Mouse (Mus musculus) neural tube, embryonic 15.5 days (tissue): ENCODE measurements around the gene Chst10. TPM values are rescaled to one million over a fixed set of nuclear protein-coding genes. Genes with fewer than 3 reads are reported as not detected.

Source experiments
- ATAC-seq: fragments of 200-750 bp; cut with Nextera tagmentation; 2 replicates; pipeline ENCODE4 v1.8.0; 2017; ENCODE audit warnings: mild to moderate bottlenecking, moderate TSS enrichment, moderate library complexity; ENCODE audit not compliant: low FRiP score
- H3K27ac ChIP-seq: fragments of 300-500 bp; sonication (generic); replicated peaks from 2 replicates; pipeline ENCODE4 v1.5.1; 2015; ENCODE audit warnings: mild to moderate bottlenecking, inconsistent platforms
- H3K27me3 ChIP-seq: fragments of 300-500 bp; sonication (generic); replicated peaks from 2 replicates; pipeline ENCODE4 v1.6.1; 2015; ENCODE audit warnings: inconsistent platforms
- H3K36me3 ChIP-seq: fragments of 300-500 bp; sonication (generic); 2 replicates; pipeline ENCODE4 v1.6.1; 2015; ENCODE audit warnings: inconsistent platforms
- H3K4me1 ChIP-seq: fragments of 300-500 bp; sonication (generic); 2 replicates; pipeline ENCODE4 v1.6.1; 2015; ENCODE audit warnings: inconsistent platforms
- H3K4me2 ChIP-seq: fragments of 300-500 bp; sonication (generic); 2 replicates; pipeline ENCODE4 v1.6.1; 2015; ENCODE audit warnings: inconsistent platforms, mild to moderate bottlenecking, moderate library complexity
- H3K4me3 ChIP-seq: fragments of 300-500 bp; sonication (generic); replicated peaks from 2 replicates; pipeline ENCODE4 v1.5.1; 2015; ENCODE audit warnings: mild to moderate bottlenecking, inconsistent platforms
- H3K9ac ChIP-seq: fragments of 300-500 bp; sonication (generic); replicated peaks from 2 replicates; pipeline ENCODE4 v1.6.1; 2015; ENCODE audit warnings: mild to moderate bottlenecking, inconsistent platforms
- H3K9me3 ChIP-seq: fragments of 300-500 bp; sonication (generic); replicated peaks from 2 replicates; pipeline ENCODE4 v1.6.1; 2016; ENCODE audit warnings: inconsistent platforms
- WGBS: fragments of 180-500 bp; shearing (Covaris S2); methylation state at CpG from one replicate; pipeline ENCODE4 v1.1.7; 2015; ENCODE audit warnings: mixed read lengths; 5-methylcytosine and 5-hydroxymethylcytosine counted together
- polyA plus RNA-seq: library from polyadenylated mRNA; unstranded; fragments of >200 nt; fragmentation: Nextera tagmentation; extraction: Ambion mirVana; gene quantifications from 2 replicates; pipeline ENCODE4 v1.2.1, GENCODE M21; 2015

Chst10 gene
- polyA plus RNA-seq, 1 experiment from 2014 or later = 47.5 TPM

GRCm38 (mm10) chr1:38888803-38889202, 9.2 kb downstream of the Chst10 start:
- Histone ChIP-seq H3K9ac (no peak overlapping the region), H3K4me1 (peaks cover 14% of the 10 kb centered on the region), H3K4me2 (no peak overlapping the region), H3K27ac (no peak overlapping the region), H3K9me3 (no peaks in the 10 kb centered on the region), H3K4me3 (no peak overlapping the region), H3K27me3 (no peaks in the 10 kb centered on the region), H3K36me3 (peaks cover 23% of the 10 kb centered on the region)
- ATAC-seq = no peak
- WGBS = 95% methylated on average over 6 of the region's 6 CpGs

- Histone ChIP-seq H3K9ac (no peak overlapping the region), H3K9me3 (no peaks in the 10 kb centered on the region), H3K4me1 (no peaks in the 10 kb centered on the region), H3K27ac (no peak overlapping the region), H3K27me3 (no peaks in the 10 kb centered on the region), H3K4me2 (no peak overlapping the region), H3K4me3 (no peak overlapping the region), H3K36me3 (peaks cover 36% of the 10 kb centered on the region)
- ATAC-seq = no peak
- 60% methylated on average over 3 of the region's 6 CpGs for whole genome bisulfite sequencing
These were observed 10.9 kb downstream of the Chst10 start for GRCm38 (mm10) chr1:38887011-38887410.

- Histone ChIP-seq H3K27me3 (no peaks in the 10 kb centered on the region), H3K27ac (no peak overlapping the region), H3K9me3 (no peaks in the 10 kb centered on the region), H3K4me2 (no peak overlapping the region), H3K9ac (no peak overlapping the region), H3K4me1 (no peaks in the 10 kb centered on the region), H3K36me3 (peaks cover 34% of the 10 kb centered on the region), H3K4me3 (no peak overlapping the region)
- no peak for ATAC-seq
- 93% methylated on average over 2 of the region's 2 CpGs for WGBS
These were observed 11.4 kb downstream of the Chst10 start for GRCm38 (mm10) chr1:38886602-38887001.

DNA sequence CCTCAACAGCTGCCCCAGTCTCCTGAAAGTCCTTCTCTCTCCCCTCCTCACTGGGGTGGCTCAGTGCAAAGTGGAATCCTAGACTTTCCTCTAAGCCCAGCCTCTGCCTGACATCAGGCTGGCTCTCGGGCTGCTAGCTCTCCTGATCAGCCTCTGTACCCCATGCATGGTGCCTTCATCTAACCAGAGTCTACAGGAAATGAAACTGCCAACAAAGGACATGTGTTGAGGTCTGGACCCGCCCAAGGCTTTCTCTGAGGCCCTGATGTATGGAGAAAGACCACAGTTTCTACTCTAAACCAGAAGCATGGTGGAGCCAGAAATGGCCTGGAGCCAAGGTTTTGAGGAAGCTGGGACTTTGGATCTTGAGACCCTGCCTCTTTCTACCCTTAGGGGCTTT, 12.0 kb downstream of the Chst10 start:
- WGBS = 86% methylated on average over 2 of the region's 2 CpGs
- ATAC-seq = no peak

GRCm38 (mm10) chr1:38883766-38884165, 14.2 kb downstream of the Chst10 start:
- no peaks in the 10 kb centered on the region for H3K4me1 ChIP-seq
- H3K9ac ChIP-seq = no peak overlapping the region
- no peak overlapping the region for H3K4me2 ChIP-seq
- H3K27me3 ChIP-seq = no peaks in the 10 kb centered on the region
- WGBS = 83% methylated on average over 9 of the region's 9 CpGs
- peaks cover 27% of the 10 kb centered on the region for H3K36me3 ChIP-seq
- no peaks in the 10 kb centered on the region for H3K9me3 ChIP-seq
- H3K27ac ChIP-seq = no peak overlapping the region
- no peak for ATAC-seq
- H3K4me3 ChIP-seq = no peak overlapping the region

More for the DNA sequence above, 12.0 kb downstream of the Chst10 start:
- Histone ChIP-seq H3K4me2 (no peak overlapping the region), H3K27me3 (no peaks in the 10 kb centered on the region), H3K36me3 (peaks cover 30% of the 10 kb centered on the region), H3K9me3 (no peaks in the 10 kb centered on the region), H3K4me3 (no peak overlapping the region), H3K4me1 (no peaks in the 10 kb centered on the region), H3K9ac (no peak overlapping the region), H3K27ac (no peak overlapping the region)

DNA sequence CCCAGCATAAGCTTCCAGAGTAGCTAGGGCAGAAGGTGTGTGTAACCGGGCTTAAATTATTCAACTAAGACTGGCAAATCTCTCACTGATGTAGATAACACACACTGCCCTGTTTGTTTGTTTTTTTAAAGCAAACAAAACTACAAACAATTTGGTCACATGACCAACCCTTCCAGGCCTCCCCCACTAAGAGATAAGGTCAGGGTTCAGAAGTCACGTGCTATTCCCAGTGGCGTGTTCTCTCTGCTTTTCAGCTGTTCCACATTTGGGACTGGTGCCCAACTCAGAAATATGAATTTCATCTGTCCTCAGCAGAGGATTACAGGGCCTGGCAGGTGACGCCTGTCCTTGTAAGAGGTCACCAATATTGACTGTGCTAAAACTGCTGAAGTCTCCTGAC, 15.2 kb downstream of the Chst10 start:
- no peak overlapping the region for H3K9ac ChIP-seq
- 95% methylated on average over 4 of the region's 4 CpGs for WGBS
- H3K4me3 ChIP-seq = no peak overlapping the region
- H3K36me3 ChIP-seq = peaks cover 27% of the 10 kb centered on the region
- no peaks in the 10 kb centered on the region for H3K4me1 ChIP-seq
- ATAC-seq = no peak
- H3K27me3 ChIP-seq = no peaks in the 10 kb centered on the region
- no peaks in the 10 kb centered on the region for H3K9me3 ChIP-seq
- no peak overlapping the region for H3K4me2 ChIP-seq
- no peak overlapping the region for H3K27ac ChIP-seq

- H3K4me3 ChIP-seq = no peak overlapping the region
- no peak overlapping the region for H3K4me2 ChIP-seq
- no peak overlapping the region for H3K9ac ChIP-seq
- H3K36me3 ChIP-seq = peaks cover 27% of the 10 kb centered on the region
- no peaks in the 10 kb centered on the region for H3K27me3 ChIP-seq
- no peaks in the 10 kb centered on the region for H3K9me3 ChIP-seq
- no peak overlapping the region for H3K27ac ChIP-seq
- no peak for ATAC-seq
- WGBS = 88% methylated on average over 4 of the region's 4 CpGs
- H3K4me1 ChIP-seq = no peaks in the 10 kb centered on the region
These were observed 16.6 kb downstream of the Chst10 start for GRCm38 (mm10) chr1:38881366-38881765.

GRCm38 (mm10) chr1:38876671-38877382, 21.1 kb downstream of the Chst10 start:
- no peak; the same call in 1 of the 2 replicates for ATAC-seq
- peaks cover 38% of the 10 kb centered on the region for H3K36me3 ChIP-seq
- no peaks in the 10 kb centered on the region for H3K27me3 ChIP-seq
- no peak overlapping the region for H3K4me2 ChIP-seq
- WGBS = 52% methylated on average over 5 of the region's 5 CpGs
- H3K4me1 ChIP-seq = no peaks in the 10 kb centered on the region
- H3K9me3 ChIP-seq = no peaks in the 10 kb centered on the region
- no peak overlapping the region for H3K4me3 ChIP-seq
- no peak overlapping the region for H3K9ac ChIP-seq
- H3K27ac ChIP-seq = no peak overlapping the region

- no peak for ATAC-seq
- Histone ChIP-seq H3K27me3 (no peaks in the 10 kb centered on the region), H3K4me2 (no peak overlapping the region), H3K4me1 (no peaks in the 10 kb centered on the region), H3K4me3 (no peak overlapping the region), H3K36me3 (peaks cover 46% of the 10 kb centered on the region), H3K27ac (no peak overlapping the region), H3K9ac (no peak overlapping the region), H3K9me3 (no peaks in the 10 kb centered on the region)
- 85% methylated on average over 5 of the region's 5 CpGs for WGBS
These were observed 24.1 kb downstream of the Chst10 start for GRCm38 (mm10) chr1:38873911-38874310.

GRCm38 (mm10) chr1:38871834-38872233, 26.1 kb downstream of the Chst10 start:
- Histone ChIP-seq H3K27me3 (no peaks in the 10 kb centered on the region), H3K4me2 (no peak overlapping the region), H3K9me3 (no peaks in the 10 kb centered on the region), H3K4me1 (no peaks in the 10 kb centered on the region), H3K36me3 (peaks cover 61% of the 10 kb centered on the region), H3K27ac (no peak overlapping the region), H3K4me3 (no peak overlapping the region), H3K9ac (no peak overlapping the region)
- no peak for ATAC-seq
- 69% methylated on average over 6 of the region's 6 CpGs for WGBS

GRCm38 (mm10) chr1:38869398-38870195, 28.4 kb downstream of the Chst10 start:
- Histone ChIP-seq H3K27ac (no peak overlapping the region), H3K4me3 (no peak overlapping the region), H3K36me3 (peaks cover 73% of the 10 kb centered on the region), H3K4me2 (no peak overlapping the region), H3K4me1 (no peaks in the 10 kb centered on the region), H3K9ac (no peak overlapping the region), H3K27me3 (no peaks in the 10 kb centered on the region), H3K9me3 (no peaks in the 10 kb centered on the region)
- WGBS = 50% methylated on average over 13 of the region's 13 CpGs
- no peak for ATAC-seq

DNA sequence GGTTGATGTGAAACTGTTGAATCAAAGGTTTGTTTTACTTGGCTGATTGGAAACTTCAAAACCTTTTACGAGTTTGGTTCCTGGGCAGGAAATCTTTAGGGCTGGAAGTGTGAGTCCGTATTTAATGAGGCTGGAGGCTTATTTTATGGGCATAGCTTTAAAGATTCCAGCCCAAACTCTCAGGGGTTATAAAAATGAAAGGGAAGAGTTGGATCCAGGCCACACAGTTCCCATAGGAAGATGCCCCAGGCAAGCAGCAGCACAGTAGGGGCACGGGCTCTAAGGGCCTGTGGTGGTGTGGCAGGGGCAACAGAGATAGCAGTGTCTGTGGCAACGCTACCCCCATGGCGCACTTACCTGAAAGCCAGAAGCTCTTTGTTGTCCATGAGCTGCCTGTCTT, 31.7 kb downstream of the Chst10 start:
- H3K9me3 ChIP-seq = no peaks in the 10 kb centered on the region
- peaks cover 54% of the 10 kb centered on the region for H3K36me3 ChIP-seq
- no peaks in the 10 kb centered on the region for H3K27me3 ChIP-seq
- no peak overlapping the region for H3K27ac ChIP-seq
- ATAC-seq = no peak
- H3K4me1 ChIP-seq = no peaks in the 10 kb centered on the region
- 80% methylated on average over 5 of the region's 5 CpGs for WGBS
- no peak overlapping the region for H3K4me2 ChIP-seq
- H3K4me3 ChIP-seq = no peak overlapping the region
- no peak overlapping the region for H3K9ac ChIP-seq
